Mouse (Mus musculus) erythroblast, embryonic 14.5 days (primary cell): Measurements from ENCODE around the gene Rassf10. TPM values are rescaled to one million over a fixed set of nuclear protein-coding genes. Genes with fewer than 3 reads are reported as not detected.

ENCODE experiments used
- H3K27me3 ChIP-seq: 2 replicates; pipeline ENCODE4 v1.6.1; 2012; ENCODE audit warnings: inconsistent platforms; ENCODE audit not compliant: control insufficient read depth
- H3K36me3 ChIP-seq: 2 replicates; pipeline ENCODE4 v1.6.1; 2012; ENCODE audit warnings: mild to moderate bottlenecking, inconsistent platforms; ENCODE audit not compliant: control insufficient read depth
- H3K4me1 ChIP-seq: 2 replicates; pipeline ENCODE4 v1.6.1; 2012; ENCODE audit warnings: inconsistent platforms; ENCODE audit not compliant: control insufficient read depth
- H3K4me3 ChIP-seq: replicated peaks from 2 replicates; pipeline ENCODE3; 2012; ENCODE audit warnings: moderate library complexity, mild to moderate bottlenecking, inconsistent platforms
- H3K9me3 ChIP-seq: 2 replicates; pipeline ENCODE4 v1.6.1; 2012; ENCODE audit warnings: low read length, inconsistent platforms, mixed read lengths; ENCODE audit not compliant: control insufficient read depth
- GATA1 ChIP-seq: IDR thresholded peaks from 2 replicates; pipeline ENCODE4 v1.6.1; 2012; ENCODE audit warnings: low read length, inconsistent platforms, mixed read lengths
- TAL1 ChIP-seq: IDR thresholded peaks from 3 replicates; pipeline ENCODE4 v1.6.1; 2012; ENCODE audit warnings: low read length, inconsistent platforms, mixed read lengths
- polyA plus RNA-seq: library from polyadenylated mRNA; stranded (reverse); fragments of >175 nt; gene quantifications from 2 replicates; pipeline ENCODE4 v1.2.3, GENCODE M21; 2012

Gene Rassf10
- polyA plus RNA-seq: not detected in 2 replicates

DNA sequence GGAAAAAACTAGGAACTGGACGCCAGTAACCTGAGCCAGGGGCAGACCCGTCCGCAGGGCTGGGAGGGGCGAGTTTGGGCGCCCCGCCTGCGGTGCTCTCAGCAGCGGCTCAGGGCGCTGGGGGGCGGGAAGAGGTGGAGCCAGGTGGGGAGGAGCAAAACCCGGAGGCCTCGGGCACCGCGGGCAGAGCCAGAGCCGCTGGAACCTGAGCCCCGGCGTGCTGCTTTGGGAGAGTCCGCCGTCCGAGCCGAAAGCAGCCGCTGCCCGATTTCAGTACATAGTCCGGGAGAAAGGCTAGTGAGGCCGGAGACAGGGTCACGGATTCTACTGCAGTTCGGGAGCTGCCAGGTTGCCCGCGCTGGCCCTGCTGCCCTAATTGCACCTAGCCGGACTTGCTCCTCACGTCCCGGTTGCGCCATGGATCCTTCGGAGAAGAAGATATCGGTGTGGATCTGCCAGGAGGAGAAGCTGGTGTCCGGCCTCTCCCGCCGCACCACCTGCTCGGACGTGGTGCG lies at the start of gene Rassf10:
Gene Rassf10 (plus strand): TSS at position 186 of the 515 bp plus-strand sequence.
- Histone ChIP-seq H3K36me3 (no peaks in the 10 kb centered on the region), H3K4me3 (peak within 1 kb of the TSS; percentile 12), H3K27me3 (peaks cover 39% of the 10 kb centered on the region), H3K9me3 (peaks cover 3% of the 10 kb centered on the region; the same call in 1 of the 2 replicates), H3K4me1 (no peaks in the 10 kb centered on the region)
- TF ChIP-seq GATA1: no peak
- TF ChIP-seq TAL1: no peak

DNA sequence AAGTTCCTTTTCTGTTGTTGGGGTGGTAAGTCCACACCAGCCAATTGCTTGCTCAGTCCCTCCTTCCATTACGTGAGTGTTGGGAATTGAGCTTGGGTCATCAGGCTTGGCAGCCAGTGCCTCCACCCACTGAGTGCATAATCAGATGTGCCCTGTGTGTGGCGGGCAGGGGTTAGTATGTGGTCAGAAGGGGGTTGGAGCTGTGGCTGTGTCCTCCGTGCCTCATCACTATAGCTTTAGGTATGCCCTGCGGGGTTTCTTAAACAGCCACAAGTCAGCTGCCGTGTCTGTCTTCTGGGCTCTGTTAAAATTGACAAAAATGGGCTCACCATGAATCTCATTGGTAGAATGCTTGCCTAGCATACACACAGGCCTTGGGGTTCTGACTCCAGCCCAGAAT lies 46.9 kb upstream of the Rassf10 start:
- TF ChIP-seq GATA1 (no peak), TAL1 (no peak)
- Histone ChIP-seq H3K27me3 (no peaks in the 10 kb centered on the region), H3K4me3 (no peak overlapping the region), H3K9me3 (no peaks in the 10 kb centered on the region), H3K36me3 (no peaks in the 10 kb centered on the region), H3K4me1 (no peaks in the 10 kb centered on the region)

GRCm38 (mm10) chr7:112907468-112907867 lies 46.3 kb upstream of the Rassf10 start:
- no peak for TF ChIP-seq TAL1
- TF ChIP-seq GATA1: no peak

DNA sequence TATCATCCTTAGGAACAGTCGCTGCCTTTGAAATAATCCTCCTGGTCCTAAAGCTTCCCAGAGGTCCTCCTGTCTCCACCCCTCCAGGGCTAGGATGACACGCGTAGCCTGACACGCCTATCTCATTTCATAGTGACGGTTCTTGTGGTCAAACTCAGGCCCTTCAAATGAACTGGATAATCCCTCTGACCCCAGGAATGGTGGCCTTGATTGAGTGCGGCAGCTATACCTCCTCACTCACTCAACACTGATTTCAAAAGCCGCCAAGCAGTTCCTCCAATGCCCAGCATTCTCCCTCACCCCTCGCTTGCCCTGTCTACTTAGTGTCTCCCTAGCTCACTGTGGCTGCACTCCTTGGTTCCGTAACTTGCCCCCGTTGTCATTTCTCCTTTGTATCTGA lies 44.6 kb upstream of the Rassf10 start:
- no peaks in the 10 kb centered on the region for H3K36me3 ChIP-seq
- no peak overlapping the region for H3K4me3 ChIP-seq
- H3K27me3 ChIP-seq: no peaks in the 10 kb centered on the region
- no peaks in the 10 kb centered on the region for H3K4me1 ChIP-seq
- no peaks in the 10 kb centered on the region for H3K9me3 ChIP-seq
- TF ChIP-seq TAL1 (no peak), GATA1 (no peak)

More at GRCm38 (mm10) chr7:112907468-112907867, 46.3 kb upstream of the Rassf10 start:
- H3K9me3 ChIP-seq: no peaks in the 10 kb centered on the region
- no peaks in the 10 kb centered on the region for H3K36me3 ChIP-seq
- no peaks in the 10 kb centered on the region for H3K27me3 ChIP-seq
- no peak overlapping the region for H3K4me3 ChIP-seq
- H3K4me1 ChIP-seq: no peaks in the 10 kb centered on the region

DNA sequence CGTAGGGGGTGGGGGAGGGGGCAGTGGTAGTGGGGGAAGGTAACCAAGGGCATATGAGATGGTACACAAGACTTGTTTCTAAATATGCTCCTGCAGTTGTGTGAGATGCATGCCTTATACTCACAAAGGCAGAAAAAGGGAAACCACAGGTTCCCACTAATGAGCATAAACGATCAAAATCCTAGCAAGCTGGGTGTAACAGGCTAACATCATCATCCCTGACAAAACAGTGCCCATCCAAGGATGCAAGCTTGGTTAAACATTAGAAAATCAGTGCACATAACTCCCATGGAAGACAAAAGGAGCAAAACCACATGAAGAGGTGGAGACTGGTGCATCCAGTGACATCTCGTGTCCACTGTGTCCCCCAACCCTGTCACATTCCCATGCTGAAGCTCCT lies 40.8 kb upstream of the Rassf10 start:
- no peak overlapping the region for H3K4me3 ChIP-seq
- H3K4me1 ChIP-seq: no peaks in the 10 kb centered on the region
- no peaks in the 10 kb centered on the region for H3K27me3 ChIP-seq
- no peaks in the 10 kb centered on the region for H3K36me3 ChIP-seq
- no peak for TF ChIP-seq TAL1
- TF ChIP-seq GATA1: no peak
- H3K9me3 ChIP-seq: no peaks in the 10 kb centered on the region

GRCm38 (mm10) chr7:112915571-112915970 lies 38.2 kb upstream of the Rassf10 start:
- Histone ChIP-seq H3K4me1 (no peaks in the 10 kb centered on the region), H3K9me3 (no peaks in the 10 kb centered on the region), H3K27me3 (no peaks in the 10 kb centered on the region), H3K4me3 (no peak overlapping the region), H3K36me3 (no peaks in the 10 kb centered on the region)
- no peak for TF ChIP-seq TAL1
- TF ChIP-seq GATA1: no peak

- H3K4me1 ChIP-seq: no peaks in the 10 kb centered on the region
- TF ChIP-seq GATA1 (no peak), TAL1 (no peak)
- H3K9me3 ChIP-seq: no peaks in the 10 kb centered on the region
- no peak overlapping the region for H3K4me3 ChIP-seq
- no peaks in the 10 kb centered on the region for H3K27me3 ChIP-seq
- no peaks in the 10 kb centered on the region for H3K36me3 ChIP-seq
These were observed 36.0 kb upstream of the Rassf10 start for GRCm38 (mm10) chr7:112917613-112918278.

DNA sequence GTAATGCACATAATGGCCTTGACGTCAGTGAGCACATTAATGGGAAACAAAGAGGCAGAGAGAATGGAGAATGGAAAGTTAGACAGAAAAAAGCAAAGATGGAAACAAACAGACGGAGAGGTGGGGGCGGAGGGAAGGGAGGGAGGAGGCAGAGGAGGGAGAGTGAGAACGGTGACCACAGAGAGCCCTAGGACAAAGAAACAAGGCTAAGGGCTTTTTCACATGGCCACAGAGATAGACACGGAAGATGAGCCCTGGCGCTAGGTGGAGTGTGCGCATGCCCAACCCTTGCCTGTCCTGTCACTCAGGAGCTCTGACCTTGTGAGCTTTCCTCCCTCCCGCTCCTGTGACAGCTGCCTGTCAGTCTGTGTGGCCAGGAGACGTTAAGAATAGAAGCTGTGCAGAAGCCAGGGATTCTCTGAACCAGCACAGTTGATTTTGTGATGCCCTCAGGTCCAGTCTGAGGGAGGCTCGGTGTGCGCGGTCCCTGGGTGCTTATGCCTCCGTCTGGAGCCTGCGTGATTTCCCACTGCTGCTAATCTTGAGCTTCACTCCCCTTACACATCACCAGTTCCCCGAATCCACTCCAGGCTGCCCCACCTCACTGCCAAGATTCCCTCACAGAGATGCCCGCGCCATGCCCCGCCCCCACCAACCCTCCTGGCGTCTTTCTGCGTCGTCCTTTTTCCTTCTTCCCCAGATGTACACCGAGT lies 35.3 kb upstream of the Rassf10 start:
- Histone ChIP-seq H3K27me3 (no peaks in the 10 kb centered on the region), H3K9me3 (no peaks in the 10 kb centered on the region), H3K36me3 (no peaks in the 10 kb centered on the region), H3K4me1 (no peaks in the 10 kb centered on the region), H3K4me3 (no peak overlapping the region)
- TF ChIP-seq TAL1: no peak
- no peak for TF ChIP-seq GATA1

- Histone ChIP-seq H3K36me3 (no peaks in the 10 kb centered on the region), H3K27me3 (no peaks in the 10 kb centered on the region), H3K9me3 (no peaks in the 10 kb centered on the region), H3K4me3 (no peak overlapping the region), H3K4me1 (no peaks in the 10 kb centered on the region)
- TF ChIP-seq TAL1 (no peak), GATA1 (no peak)
These were observed 33.9 kb upstream of the Rassf10 start for GRCm38 (mm10) chr7:112919845-112920244.
